Mouse (Mus musculus) hindbrain, embryonic 11.5 days (tissue): ENCODE results near the gene Faap20. TPM values are rescaled to one million over a fixed set of nuclear protein-coding genes. Genes with fewer than 3 reads are reported as not detected.

Source experiments
- ATAC-seq: fragments of 200-750 bp; cut with Nextera tagmentation; 2 replicates; pipeline ENCODE4 v1.8.0; 2017; ENCODE audit warnings: mild to moderate bottlenecking, moderate TSS enrichment, moderate library complexity; ENCODE audit not compliant: low FRiP score
- DNase-seq: peaks from one replicate; pipeline ENCODE4 v3.0.0-alpha.2; 2015; ENCODE audit warnings: low spot score
- H3K27ac ChIP-seq: fragments of 300-500 bp; sonication (generic); 2 replicates; pipeline ENCODE4 v1.5.1; 2014; ENCODE audit warnings: mild to moderate bottlenecking, low read depth, low read length
- H3K27me3 ChIP-seq: fragments of 300-500 bp; sonication (generic); 2 replicates; pipeline ENCODE4 v1.6.1; 2014; ENCODE audit warnings: mild to moderate bottlenecking, low read length, moderate library complexity, mixed read lengths; ENCODE audit not compliant: control insufficient read depth, insufficient read depth
- H3K36me3 ChIP-seq: fragments of 300-500 bp; sonication (generic); 2 replicates; pipeline ENCODE4 v1.6.1; 2014; ENCODE audit warnings: mild to moderate bottlenecking, low read length, moderate library complexity, mixed read lengths; ENCODE audit not compliant: control insufficient read depth, insufficient read depth
- H3K4me1 ChIP-seq: fragments of 300-500 bp; sonication (generic); replicated peaks from 2 replicates; pipeline ENCODE4 v1.6.1; 2014; ENCODE audit warnings: low read length, mixed read lengths; ENCODE audit not compliant: control insufficient read depth, insufficient read depth
- H3K4me2 ChIP-seq: fragments of 300-500 bp; sonication (generic); replicated peaks from 2 replicates; pipeline ENCODE4 v1.6.1; 2014; ENCODE audit warnings: mild to moderate bottlenecking, low read depth, low read length
- H3K4me3 ChIP-seq: fragments of 300-500 bp; sonication (generic); 2 replicates; pipeline ENCODE4 v1.5.1; 2014; ENCODE audit warnings: low read depth, low read length
- H3K9ac ChIP-seq: fragments of 300-500 bp; sonication (generic); 2 replicates; pipeline ENCODE4 v1.6.1; 2014; ENCODE audit warnings: low read depth, low read length
- H3K9me3 ChIP-seq: fragments of 300-500 bp; sonication (generic); 2 replicates; pipeline ENCODE4 v1.6.1; 2016; ENCODE audit warnings: low read length; ENCODE audit not compliant: control insufficient read depth
- WGBS: fragments of 180-500 bp; shearing (Covaris S2); extraction: QIAGEN DNeasy Blood & Tissue Kit; methylation state at CpG from one replicate; pipeline ENCODE4 v1.1.7; 2014; 5-methylcytosine and 5-hydroxymethylcytosine counted together
- polyA plus RNA-seq: library from polyadenylated mRNA; unstranded; fragments of >200 nt; fragmentation: Nextera tagmentation; extraction: Ambion mirVana; gene quantifications from 2 replicates; pipeline ENCODE4 v1.2.1, GENCODE M21; 2014

Gene Faap20
- polyA plus RNA-seq, 1 experiment from 2014 or later: 99.0 TPM

- Histone ChIP-seq H3K4me1 (peaks cover 24% of the 10 kb centered on the region), H3K9me3 (no peaks in the 10 kb centered on the region), H3K4me3 (no peak overlapping the region), H3K4me2 (no peak overlapping the region), H3K27ac (no peak overlapping the region), H3K9ac (0 out of 2 replicates have a peak overlapping the region, but pooled peaks have one; percentile 31), H3K27me3 (no peaks in the 10 kb centered on the region), H3K36me3 (no peaks in the 10 kb centered on the region)
- DNase-seq (no peak), ATAC-seq (no peak)
- 71% methylated on average over 9 of the region's 9 CpGs for WGBS
These were observed 36.4 kb upstream of the Faap20 start for GRCm38 (mm10) chr4:155213052-155213751.

- H3K9me3 ChIP-seq: no peaks in the 10 kb centered on the region
- H3K27ac ChIP-seq: no peak overlapping the region
- WGBS: 78% methylated on average over 6 of the region's 6 CpGs
- H3K4me2 ChIP-seq: no peak overlapping the region
- peaks cover 23% of the 10 kb centered on the region for H3K4me1 ChIP-seq
- no peaks in the 10 kb centered on the region for H3K36me3 ChIP-seq
- no peak overlapping the region for H3K4me3 ChIP-seq
- DNase-seq (no peak), ATAC-seq (no peak)
- H3K27me3 ChIP-seq: no peaks in the 10 kb centered on the region
- H3K9ac ChIP-seq: no peak overlapping the region
These were observed 35.9 kb upstream of the Faap20 start for GRCm38 (mm10) chr4:155213752-155214054.

- DNase-seq: no peak
- Histone ChIP-seq H3K4me2 (no peak overlapping the region), H3K4me3 (no peak overlapping the region), H3K4me1 (peaks cover 26% of the 10 kb centered on the region), H3K27ac (no peak overlapping the region), H3K9me3 (no peaks in the 10 kb centered on the region), H3K27me3 (no peaks in the 10 kb centered on the region), H3K9ac (0 out of 2 replicates have a peak overlapping the region, but pooled peaks have one; percentile 25), H3K36me3 (no peaks in the 10 kb centered on the region)
- no peak for ATAC-seq
- 74% methylated on average over 6 of the region's 6 CpGs for WGBS
These were observed 35.4 kb upstream of the Faap20 start for GRCm38 (mm10) chr4:155214188-155214587.

GRCm38 (mm10) chr4:155214793-155215192, 34.8 kb upstream of the Faap20 start:
- DNase-seq: no peak
- WGBS: 73% methylated on average over 10 of the region's 10 CpGs
- no peak overlapping the region for H3K27ac ChIP-seq
- peaks cover 30% of the 10 kb centered on the region for H3K4me1 ChIP-seq
- no peak for ATAC-seq
- no peaks in the 10 kb centered on the region for H3K36me3 ChIP-seq
- H3K4me2 ChIP-seq: no peak overlapping the region
- no peak overlapping the region for H3K4me3 ChIP-seq
- H3K27me3 ChIP-seq: no peaks in the 10 kb centered on the region
- H3K9me3 ChIP-seq: no peaks in the 10 kb centered on the region
- no peak overlapping the region for H3K9ac ChIP-seq

- 57% methylated on average over 9 of the region's 9 CpGs for WGBS
- Histone ChIP-seq H3K4me1 (peaks cover 34% of the 10 kb centered on the region), H3K4me2 (no peak overlapping the region)
These were observed 34.4 kb upstream of the Faap20 start for GRCm38 (mm10) chr4:155215203-155215602.

GRCm38 (mm10) chr4:155215773-155216630, 33.6 kb upstream of the Faap20 start:
- DNase-seq (no peak), ATAC-seq (no peak)
- 67% methylated on average over 12 of the region's 12 CpGs for WGBS
- Histone ChIP-seq H3K4me2 (no peak overlapping the region), H3K36me3 (no peaks in the 10 kb centered on the region), H3K27ac (no peak overlapping the region), H3K4me1 (peaks cover 36% of the 10 kb centered on the region), H3K9me3 (no peaks in the 10 kb centered on the region), H3K4me3 (no peak overlapping the region), H3K9ac (no peak overlapping the region; the same call in 1 of the 2 replicates), H3K27me3 (no peaks in the 10 kb centered on the region)

More at GRCm38 (mm10) chr4:155215203-155215602, 34.4 kb upstream of the Faap20 start:
- Histone ChIP-seq H3K27me3 (no peaks in the 10 kb centered on the region), H3K9me3 (no peaks in the 10 kb centered on the region), H3K4me3 (no peak overlapping the region), H3K9ac (no peak overlapping the region), H3K36me3 (no peaks in the 10 kb centered on the region), H3K27ac (no peak overlapping the region)
- no peak for ATAC-seq
- no peak for DNase-seq

- peak overlapping the region; percentile 9; the same call in 1 of the 2 replicates for H3K27ac ChIP-seq
- ATAC-seq: no peak
- no peaks in the 10 kb centered on the region for H3K36me3 ChIP-seq
- no peak overlapping the region for H3K9ac ChIP-seq
- no peaks in the 10 kb centered on the region for H3K27me3 ChIP-seq
- H3K9me3 ChIP-seq: no peaks in the 10 kb centered on the region
- peaks cover 40% of the 10 kb centered on the region for H3K4me1 ChIP-seq
- 57% methylated on average over 12 of the region's 12 CpGs for WGBS
- DNase-seq: no peak
- 0 out of 2 replicates have a peak overlapping the region, but pooled peaks have one; percentile 12 for H3K4me2 ChIP-seq
- no peak overlapping the region for H3K4me3 ChIP-seq
These were observed 32.1 kb upstream of the Faap20 start for GRCm38 (mm10) chr4:155217241-155218103.

- H3K4me3 ChIP-seq: peak overlapping the region; percentile 95; the same call in 1 of the 2 replicates
- 0 out of 2 replicates have a peak overlapping the region, but pooled peaks have one; percentile 2 for H3K27ac ChIP-seq
- peaks cover 40% of the 10 kb centered on the region for H3K4me1 ChIP-seq
- H3K9me3 ChIP-seq: no peaks in the 10 kb centered on the region
- no peak for DNase-seq
- WGBS: 79% methylated on average over 9 of the region's 9 CpGs
- H3K36me3 ChIP-seq: no peaks in the 10 kb centered on the region
- ATAC-seq: no peak
- H3K27me3 ChIP-seq: no peaks in the 10 kb centered on the region
- H3K4me2 ChIP-seq: peak overlapping the region; percentile 98
- H3K9ac ChIP-seq: no peak overlapping the region
These were observed 31.4 kb upstream of the Faap20 start for GRCm38 (mm10) chr4:155218104-155218732.
